Mouse (Mus musculus) midbrain, embryonic 14.5 days (tissue): ENCODE measurements around the gene Olfr559. TPM values are rescaled to one million over a fixed set of nuclear protein-coding genes. Genes with fewer than 3 reads are reported as not detected.
A peak's percentile ranks its signal among the peaks of the same experiment; 100 is the strongest.

Experiments used
- ATAC-seq: fragments of 200-750 bp; cut with Nextera tagmentation; 2 replicates; pipeline ENCODE4 v1.8.0; 2017; ENCODE audit warnings: moderate number of reproducible peaks, moderate library complexity; ENCODE audit not compliant: low FRiP score, low TSS enrichment
- DNase-seq: peaks from one replicate; pipeline ENCODE4 v3.0.0-alpha.2; 2015
- H3K27ac ChIP-seq: fragments of 300-500 bp; sonication (generic); replicated peaks from 2 replicates; pipeline ENCODE4 v1.5.1; 2014; ENCODE audit warnings: mild to moderate bottlenecking, low read depth, low read length, moderate library complexity
- H3K27me3 ChIP-seq: fragments of 300-500 bp; sonication (generic); 2 replicates; pipeline ENCODE4 v1.6.1; 2014; ENCODE audit warnings: low read length, control low read depth, mixed read lengths; ENCODE audit not compliant: control insufficient read depth, insufficient read depth
- H3K36me3 ChIP-seq: fragments of 300-500 bp; sonication (generic); 2 replicates; pipeline ENCODE4 v1.6.1; 2014; ENCODE audit warnings: low read length, control low read depth; ENCODE audit not compliant: control insufficient read depth, insufficient read depth
- H3K4me1 ChIP-seq: fragments of 300-500 bp; sonication (generic); 2 replicates; pipeline ENCODE4 v1.6.1; 2014; ENCODE audit warnings: mild to moderate bottlenecking, antibody characterized with exemption, low read length, control low read depth; ENCODE audit not compliant: control insufficient read depth, insufficient read depth
- H3K4me2 ChIP-seq: fragments of 300-500 bp; sonication (generic); 2 replicates; pipeline ENCODE4 v1.6.1; 2014; ENCODE audit warnings: mild to moderate bottlenecking, low read length, moderate library complexity
- H3K4me3 ChIP-seq: fragments of 300-500 bp; sonication (generic); replicated peaks from 2 replicates; pipeline ENCODE4 v1.5.1; 2014; ENCODE audit warnings: low read depth, low read length
- H3K9ac ChIP-seq: fragments of 300-500 bp; sonication (generic); replicated peaks from 2 replicates; pipeline ENCODE4 v1.6.1; 2014; ENCODE audit warnings: mild to moderate bottlenecking, low read length, moderate library complexity
- H3K9me3 ChIP-seq: fragments of 300-500 bp; sonication (generic); 2 replicates; pipeline ENCODE4 v1.6.1; 2016; ENCODE audit warnings: low read length, control low read depth, mixed read lengths; ENCODE audit not compliant: control insufficient read depth
- whole genome bisulfite sequencing: fragments of 180-500 bp; shearing (Covaris S2); extraction: QIAGEN DNeasy Blood & Tissue Kit; methylation state at CpG from one replicate; pipeline ENCODE4 v1.1.7; 2014; 5-methylcytosine and 5-hydroxymethylcytosine counted together
- polyA plus RNA-seq: library from polyadenylated mRNA; unstranded; fragments of >200 nt; fragmentation: Nextera tagmentation; extraction: Ambion mirVana; gene quantifications from 2 replicates; pipeline ENCODE4 v1.2.1, GENCODE M21; 2014

The Olfr559 gene
- not detected in 2 replicates for polyA plus RNA-seq

DNA sequence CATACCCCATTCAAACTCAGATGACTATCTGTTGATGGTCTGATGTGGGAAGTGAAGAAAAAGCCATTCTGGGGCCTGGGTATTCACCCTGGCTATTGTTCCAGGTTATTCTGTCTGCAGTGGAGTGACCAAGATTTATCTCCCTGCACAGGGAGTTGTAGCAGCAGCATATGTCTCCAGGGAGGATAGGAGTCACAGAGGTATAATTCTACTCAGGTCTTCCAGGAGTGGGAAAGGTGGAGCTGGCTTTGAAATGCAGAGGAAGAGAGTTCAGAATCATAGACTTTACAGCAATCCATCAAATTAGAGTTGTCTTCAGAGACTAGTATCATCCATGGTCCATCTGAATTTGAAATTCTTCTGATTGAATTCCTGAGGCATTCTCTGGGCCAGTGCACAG, at the start of gene Olfr559:
Olfr559 (minus strand) TSS at position 101 of the 400 bp plus-strand sequence.
- H3K27ac ChIP-seq: no peak within 1 kb of the TSS
- no peak within 1 kb of the TSS for H3K4me2 ChIP-seq
- ATAC-seq (no peak), DNase-seq (no peak)
- H3K27me3 ChIP-seq: no peaks in the 10 kb centered on the region
- H3K36me3 ChIP-seq: no peaks in the 10 kb centered on the region
- H3K4me1 ChIP-seq: no peaks in the 10 kb centered on the region
- no peak within 1 kb of the TSS for H3K4me3 ChIP-seq
- no peaks in the 10 kb centered on the region for H3K9me3 ChIP-seq
- no peak within 1 kb of the TSS for H3K9ac ChIP-seq

DNA sequence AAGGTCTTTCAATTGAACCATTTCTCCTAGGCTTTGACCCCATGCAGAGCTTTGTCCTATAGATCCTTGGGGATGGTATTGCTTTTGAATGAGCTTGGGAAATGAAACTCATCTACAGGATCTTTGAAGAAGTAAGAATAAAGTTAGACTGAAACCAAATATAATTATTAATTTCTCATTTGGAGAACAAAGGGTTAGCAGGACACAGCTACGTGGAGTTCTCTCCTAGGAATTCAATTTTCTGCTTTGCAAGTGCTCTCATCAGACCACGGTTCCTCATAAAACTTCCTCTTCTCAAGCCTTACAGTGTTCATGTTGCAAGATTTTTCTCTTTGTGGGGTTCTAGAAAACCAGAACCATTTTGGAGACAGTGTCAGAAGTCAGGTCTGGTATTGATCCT, 43.6 kb upstream of the Olfr559 start, which contains the start of gene Olfr561:
Olfr561 (plus strand) TSS at position 301 of the 400 bp plus-strand sequence.
- ATAC-seq: no peak
- WGBS: 86% methylated on average over 2 of the region's 2 CpGs

DNA sequence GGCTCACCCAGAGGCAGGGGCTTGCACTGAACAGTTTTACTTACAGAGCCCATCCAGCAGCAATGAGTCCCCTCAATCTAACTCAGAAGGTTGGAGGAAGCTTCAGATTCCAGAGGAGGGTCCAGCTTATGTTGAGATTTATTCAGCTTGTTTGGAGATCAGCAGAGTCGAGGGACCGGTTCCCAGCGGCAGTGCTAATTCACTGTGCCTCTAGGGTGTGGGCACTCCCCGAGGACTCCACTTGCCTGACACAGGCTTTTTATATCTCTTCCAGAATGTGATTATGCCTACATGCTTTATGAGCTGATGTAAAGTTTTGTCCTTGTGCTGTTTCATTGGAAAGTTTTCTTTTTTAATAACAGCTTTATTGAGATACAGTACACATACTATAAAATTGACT, 32.0 kb upstream of the Olfr559 start, which contains the start of the genes Olfr560 and Olfr78:
Olfr560 (minus strand) TSS at position 101 of the 400 bp plus-strand sequence.
Olfr78 (minus strand) TSS at position 206 of the 400 bp plus-strand sequence.
- H3K9ac ChIP-seq: no peak within 1 kb of the TSS
- no peak for DNase-seq
- H3K9me3 ChIP-seq: no peaks in the 10 kb centered on the region
- 70% methylated on average over 4 of the region's 4 CpGs for WGBS
- H3K27ac ChIP-seq: no peak within 1 kb of the TSS
- no peak within 1 kb of the TSS for H3K4me2 ChIP-seq
- H3K4me1 ChIP-seq: no peaks in the 10 kb centered on the region
- H3K4me3 ChIP-seq: no peak within 1 kb of the TSS
- no peaks in the 10 kb centered on the region for H3K36me3 ChIP-seq
- no peak for ATAC-seq
- H3K27me3 ChIP-seq: no peaks in the 10 kb centered on the region

More for the DNA sequence above, 43.6 kb upstream of the Olfr559 start, which contains the start of gene Olfr561:
- DNase-seq: no peak
- H3K4me3 ChIP-seq: no peak within 1 kb of the TSS
- H3K4me2 ChIP-seq: no peak within 1 kb of the TSS
- no peaks in the 10 kb centered on the region for H3K9me3 ChIP-seq
- no peaks in the 10 kb centered on the region for H3K4me1 ChIP-seq
- H3K9ac ChIP-seq: no peak within 1 kb of the TSS
- H3K27ac ChIP-seq: no peak within 1 kb of the TSS
- H3K27me3 ChIP-seq: no peaks in the 10 kb centered on the region
- H3K36me3 ChIP-seq: no peaks in the 10 kb centered on the region

DNA sequence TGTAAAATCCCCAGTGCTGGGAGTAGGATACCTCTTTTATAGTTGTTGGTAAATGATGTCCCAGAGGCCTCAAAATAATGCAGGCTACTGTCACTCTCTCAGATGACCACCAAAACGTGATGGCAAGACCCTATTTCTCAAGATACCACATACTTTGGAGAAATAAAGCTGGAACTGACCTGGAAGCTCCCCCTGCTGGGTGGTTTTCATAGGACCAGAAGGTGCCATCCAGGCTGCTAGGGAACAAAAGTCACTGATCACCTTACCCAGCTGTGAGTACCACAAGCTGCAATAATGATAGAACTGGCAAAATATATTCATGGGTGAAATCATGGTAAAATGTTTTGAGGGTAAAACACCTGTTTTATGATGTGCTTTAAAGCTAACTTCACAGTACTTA, 24.8 kb upstream of the Olfr559 start:
- H3K4me3 ChIP-seq: no peak overlapping the region
- no peak overlapping the region for H3K4me2 ChIP-seq
- H3K27me3 ChIP-seq: no peaks in the 10 kb centered on the region
- 13% methylated on average over 1 of the region's 1 CpGs for WGBS
- no peak overlapping the region for H3K27ac ChIP-seq
- H3K9me3 ChIP-seq: no peaks in the 10 kb centered on the region
- H3K36me3 ChIP-seq: no peaks in the 10 kb centered on the region
- no peaks in the 10 kb centered on the region for H3K4me1 ChIP-seq
- no peak for DNase-seq
- no peak for ATAC-seq
- H3K9ac ChIP-seq: no peak overlapping the region

DNA sequence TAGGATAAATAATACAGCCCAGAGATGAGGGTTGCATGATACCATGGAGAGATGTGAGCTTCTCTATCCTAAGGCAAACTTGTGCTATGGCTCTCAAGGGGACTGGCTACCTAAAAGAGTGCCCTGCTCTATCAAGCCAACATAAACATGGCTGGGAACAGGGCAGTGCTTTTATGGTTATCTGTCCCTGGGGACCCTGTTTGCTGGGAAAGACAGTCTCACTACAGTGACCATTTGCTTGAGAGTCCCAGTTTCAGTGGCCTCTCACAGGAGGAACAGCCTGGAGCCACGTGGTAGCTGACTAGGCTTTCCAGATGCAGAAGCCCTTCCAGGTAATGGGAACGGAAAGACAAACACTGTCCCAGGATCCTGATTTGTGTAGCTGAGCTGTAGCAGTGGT, 10.4 kb upstream of the Olfr559 start:
- ATAC-seq: no peak
- H3K4me3 ChIP-seq: no peak overlapping the region
- H3K27me3 ChIP-seq: no peaks in the 10 kb centered on the region
- H3K27ac ChIP-seq: no peak overlapping the region
- no peak for DNase-seq
- H3K9me3 ChIP-seq: no peaks in the 10 kb centered on the region
- H3K4me1 ChIP-seq: no peaks in the 10 kb centered on the region
- H3K9ac ChIP-seq: no peak overlapping the region
- H3K36me3 ChIP-seq: no peaks in the 10 kb centered on the region
- WGBS: 65% methylated on average over 2 of the region's 2 CpGs
- H3K4me2 ChIP-seq: no peak overlapping the region

DNA sequence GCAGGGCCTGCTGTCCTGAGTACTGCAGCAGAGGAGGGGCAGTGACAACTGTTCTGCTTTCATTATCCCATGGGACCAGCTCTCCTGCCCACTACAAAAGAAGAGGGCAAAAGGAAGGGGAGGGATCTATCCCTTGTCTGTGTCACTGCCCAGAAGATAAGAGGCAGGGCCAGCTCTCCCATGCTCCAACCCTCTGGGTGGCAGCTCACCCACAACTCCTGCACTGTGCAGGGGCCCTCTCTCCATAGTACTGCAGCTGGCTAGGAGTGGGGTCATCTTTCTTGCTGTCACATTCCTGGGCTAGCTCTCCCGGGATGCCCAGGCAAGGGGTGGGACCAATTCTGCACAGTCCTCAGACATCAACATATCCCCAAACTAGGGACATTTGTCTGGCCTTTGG, 6.5 kb upstream of the Olfr559 start:
- Histone ChIP-seq H3K9me3 (no peaks in the 10 kb centered on the region), H3K27me3 (no peaks in the 10 kb centered on the region), H3K9ac (no peak overlapping the region), H3K36me3 (no peaks in the 10 kb centered on the region), H3K4me2 (no peak overlapping the region), H3K4me3 (no peak overlapping the region), H3K4me1 (no peaks in the 10 kb centered on the region), H3K27ac (no peak overlapping the region)
- 86% methylated on average over 1 of the region's 1 CpGs for WGBS
- DNase-seq: no peak
- ATAC-seq: peak; percentile 31; the same call in 1 of the 2 replicates

DNA sequence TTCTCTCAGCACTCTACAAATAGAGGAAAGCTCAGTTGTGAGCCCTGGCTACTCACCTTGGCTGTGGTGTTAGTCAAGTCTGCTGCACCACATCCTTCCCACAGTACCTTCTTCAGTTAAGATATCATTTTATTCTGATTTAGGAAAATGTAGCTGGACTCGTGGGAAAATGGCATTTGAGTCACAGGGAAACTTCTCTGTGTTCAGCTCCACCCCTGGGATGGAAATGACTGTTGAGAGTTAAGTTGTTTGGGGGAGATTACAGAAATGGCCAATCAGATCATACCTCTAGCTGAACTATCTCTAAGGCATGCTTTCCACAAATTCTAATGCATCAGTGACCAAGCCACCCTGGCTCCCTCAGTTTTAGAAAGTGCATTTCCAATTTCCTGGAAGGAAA, 8.3 kb downstream of the Olfr559 start, which contains the start of gene Olfr33:
Olfr33 (minus strand) TSS at position 101 of the 400 bp plus-strand sequence.
- H3K9me3 ChIP-seq: no peaks in the 10 kb centered on the region
- no peaks in the 10 kb centered on the region for H3K27me3 ChIP-seq
- H3K4me2 ChIP-seq: no peak within 1 kb of the TSS
- H3K36me3 ChIP-seq: no peaks in the 10 kb centered on the region
- no peaks in the 10 kb centered on the region for H3K4me1 ChIP-seq
- ATAC-seq: no peak
- H3K9ac ChIP-seq: no peak within 1 kb of the TSS
- WGBS: 54% methylated on average over 1 of the region's 1 CpGs
- H3K27ac ChIP-seq: no peak within 1 kb of the TSS
- H3K4me3 ChIP-seq: no peak within 1 kb of the TSS
- no peak for DNase-seq

DNA sequence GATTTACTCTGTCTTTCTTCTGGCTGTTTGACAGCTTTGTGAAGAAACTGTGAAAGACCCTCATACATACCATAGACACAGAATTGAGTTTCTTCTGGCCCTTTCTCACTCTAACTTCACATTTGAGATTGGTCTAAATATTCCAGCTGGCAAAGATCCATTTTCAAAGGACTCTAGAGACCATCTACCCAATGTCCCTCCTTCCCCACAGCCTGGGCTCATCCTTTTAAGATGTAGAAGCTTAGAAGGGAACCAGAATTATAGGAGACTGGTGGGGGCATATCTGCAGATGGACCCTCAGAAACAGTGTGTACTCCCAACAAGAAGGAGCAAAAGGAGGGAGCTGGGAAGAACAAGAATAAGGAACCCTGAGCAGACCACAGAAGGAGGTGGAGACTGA, 25.4 kb downstream of the Olfr559 start, which contains the start of gene Olfr558:
Olfr558 (plus strand) TSS at position 301 of the 400 bp plus-strand sequence.
- DNase-seq (no peak), ATAC-seq (no peak)
- H3K36me3 ChIP-seq: no peaks in the 10 kb centered on the region
- no peaks in the 10 kb centered on the region for H3K27me3 ChIP-seq
- H3K4me2 ChIP-seq: no peak within 1 kb of the TSS
- H3K27ac ChIP-seq: no peak within 1 kb of the TSS
- H3K4me1 ChIP-seq: no peaks in the 10 kb centered on the region
- no peak within 1 kb of the TSS for H3K4me3 ChIP-seq
- no peak within 1 kb of the TSS for H3K9ac ChIP-seq
- H3K9me3 ChIP-seq: no peaks in the 10 kb centered on the region

DNA sequence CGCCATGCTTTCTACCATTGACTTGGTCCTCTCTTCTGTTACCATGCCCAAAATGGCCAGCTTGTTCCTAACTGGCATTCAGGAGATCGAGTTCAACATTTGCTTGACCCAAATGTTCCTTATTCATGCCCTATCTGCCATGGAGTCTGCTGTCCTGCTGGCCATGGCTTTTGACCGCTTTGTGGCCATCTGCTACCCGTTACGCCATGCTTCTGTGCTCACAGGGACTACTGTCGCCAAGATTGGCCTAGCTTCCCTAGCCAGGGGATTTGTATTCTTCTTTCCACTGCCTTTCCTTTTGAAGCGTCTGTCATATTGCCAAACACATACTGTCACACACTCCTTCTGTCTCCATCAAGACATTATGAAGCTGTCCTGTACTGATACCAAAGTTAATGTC, 28.8 kb downstream of the Olfr559 start:
- Histone ChIP-seq H3K27ac (no peak overlapping the region), H3K4me3 (no peak overlapping the region), H3K4me2 (no peak overlapping the region), H3K27me3 (no peaks in the 10 kb centered on the region), H3K9ac (no peak overlapping the region), H3K9me3 (no peaks in the 10 kb centered on the region), H3K36me3 (no peaks in the 10 kb centered on the region), H3K4me1 (no peaks in the 10 kb centered on the region)
- no peak for ATAC-seq
- no peak for DNase-seq
- 86% methylated on average over 7 of the region's 7 CpGs for WGBS
